Comparison of ENCODE assay signal across 8 mouse cellular contexts in genomic region chr5:21586763-21587162, GRCm38 (mm10). TPM values are rescaled to one million over a fixed set of nuclear protein-coding genes. Genes with fewer than 3 reads are reported as not detected.
DNase-seq lines count a peak whose midpoint lies in the region; ATAC-seq and TF ChIP-seq lines count a peak whose summit lies in the region.

No protein-coding gene starts in this region.

- DNase-seq in CD4-positive, CD25-positive, alpha-beta regulatory T cell, adult 2 months (ENCODE audit: low read depth, low spot score) = peak; percentile 58
- peak; percentile 45 for DNase-seq in left cerebral cortex, postnatal 4 days
- no peak for DNase-seq in left cerebral cortex, adult 8-10 months (ENCODE audit: low spot score in 2 of 2)
- DNase-seq in ZHBTc4 (ENCODE audit: low read depth, low spot score) = peak; percentile 71
- DNase-seq in embryonic facial prominence, embryonic 11.5 days (ENCODE audit: low spot score) = peak; percentile 74
- peak; percentile 41 to 76 for DNase-seq in kidney, postnatal 36 days

- no peak for ATAC-seq in CD4-positive, CD25-positive, alpha-beta regulatory T cell, adult 4 months
- ATAC-seq in embryonic facial prominence, embryonic 11.5 days (replicated peaks; ENCODE audit: insufficient number of reproducible peaks, low FRiP score, low TSS enrichment, low read depth) = 0 out of 2 replicates have a peak, but pooled peaks have one; percentile 34

- no peak overlapping the region for H3K4me2 ChIP-seq in embryonic facial prominence, embryonic 11.5 days (ENCODE audit: low read depth, low read length)

- H3K36me3 ChIP-seq in embryonic facial prominence, embryonic 11.5 days (replicated peaks; ENCODE audit: control insufficient read depth, insufficient read depth, low read depth, low read length) = no peaks in the 10 kb centered on the region

- no peak overlapping the region for H3K27ac ChIP-seq in embryonic facial prominence, embryonic 11.5 days (replicated peaks; ENCODE audit: low read depth, low read length)
- no peak overlapping the region for H3K27ac ChIP-seq in olfactory bulb, adult 2 months (ENCODE audit: insufficient read depth, low read depth, low read length)

- no peak overlapping the region for H3K9ac ChIP-seq in embryonic facial prominence, embryonic 11.5 days (replicated peaks; ENCODE audit: low read length)

- no peak overlapping the region for H3K4me3 ChIP-seq in embryonic facial prominence, embryonic 11.5 days (ENCODE audit: low read depth, low read length)
- no peak overlapping the region for H3K4me3 ChIP-seq in olfactory bulb, adult 2 months (ENCODE audit: insufficient read depth, low read depth, low read length)

- H3K9me3 ChIP-seq in embryonic facial prominence, embryonic 11.5 days (replicated peaks; ENCODE audit: control insufficient read depth, low read length) = no peaks in the 10 kb centered on the region

- intact Hi-C loops in left cerebral cortex, postnatal 4 days (cut with DNase I) = loop anchor here (5.0 to 10.0 kb wide), 2 partner anchors 149 to 322 kb away; no protein-coding TSS in a partner anchor

- WGBS in embryonic facial prominence, embryonic 11.5 days = 57% methylated on average over 6 of the region's 6 CpGs
- 50% methylated on average over 6 of the region's 6 CpGs for whole genome bisulfite sequencing in olfactory bulb, adult 2 months

- H3K4me1 ChIP-seq in embryonic facial prominence, embryonic 11.5 days (ENCODE audit: control insufficient read depth, insufficient read depth, low read length) = no peaks in the 10 kb centered on the region
- H3K4me1 ChIP-seq in olfactory bulb, adult 2 months (ENCODE audit: control insufficient read depth, insufficient read depth, low read length) = no peaks in the 10 kb centered on the region

- H3K27me3 ChIP-seq in embryonic facial prominence, embryonic 11.5 days (ENCODE audit: control insufficient read depth, insufficient read depth, low read length) = no peaks in the 10 kb centered on the region

- TF ChIP-seq POLR2A in olfactory bulb, adult 2 months (IDR thresholded peaks at IDR 0.05; ENCODE audit: insufficient read depth, low read depth, low read length) = no peak

- 0 out of 2 replicates have a peak, but pooled peaks have one; percentile 28 for TF ChIP-seq CTCF in olfactory bulb, adult 2 months (IDR thresholded peaks at IDR 0.05; ENCODE audit: insufficient read depth, low read depth, low read length)

RNA-seq across cellular contexts. Expression of gene Lrrc17, which starts 43.4 kb away (rescaled TPM):
- polyA plus RNA-seq in CD4-positive, CD25-positive, alpha-beta regulatory T cell, adult 4 months (2017; shearing (Covaris generic)) = not detected
- total RNA-seq in left cerebral cortex, postnatal 4 days (2021) = 1 to 10 TPM; 2.0 to 2.2 TPM
- total RNA-seq in left cerebral cortex, adult 8-10 months (2022) = under 1 TPM; 0.44 to 0.93 (median 0.54) TPM
- 40.2 and 42.8 TPM in 2 replicates for polyA plus RNA-seq in embryonic facial prominence, embryonic 11.5 days (2014; fragmentation: Nextera tagmentation; extraction: Ambion mirVana)
- polyA plus RNA-seq in olfactory bulb, adult 2 months (2012; ENCODE audit: insufficient read depth, insufficient read length, low replicate concordance, missing spikeins) = not detected in 2 replicates

RNA-seq across cellular contexts. Expression of gene Fbxl13, which starts 58.7 kb away (rescaled TPM):
- polyA plus RNA-seq in CD4-positive, CD25-positive, alpha-beta regulatory T cell, adult 4 months (2017; shearing (Covaris generic)) = not detected
- total RNA-seq in left cerebral cortex, postnatal 4 days (2021) = under 1 TPM; 0.26 to 0.36 TPM
- under 1 TPM; 0.23 to 0.70 (median 0.32) TPM for total RNA-seq in left cerebral cortex, adult 8-10 months (2022)
- polyA plus RNA-seq in embryonic facial prominence, embryonic 11.5 days (2014; fragmentation: Nextera tagmentation; extraction: Ambion mirVana) = 0.11 TPM in 2 replicates
- not detected in 2 replicates for polyA plus RNA-seq in olfactory bulb, adult 2 months (2012; ENCODE audit: insufficient read depth, insufficient read length, low replicate concordance, missing spikeins)

RNA-seq across cellular contexts. Expression of gene Armc10, which starts 58.9 kb away (rescaled TPM):
- 10 to 100 TPM; 35.9 to 38.0 TPM for polyA plus RNA-seq in CD4-positive, CD25-positive, alpha-beta regulatory T cell, adult 4 months (2017; shearing (Covaris generic))
- total RNA-seq in left cerebral cortex, postnatal 4 days (2021) = 10 to 100 TPM; 48.4 to 58.1 TPM
- total RNA-seq in left cerebral cortex, adult 8-10 months (2022) = 10 to 100 TPM; 20.0 to 21.6 (median 20.7) TPM
- 83.6 and 92.8 TPM in 2 replicates for polyA plus RNA-seq in embryonic facial prominence, embryonic 11.5 days (2014; fragmentation: Nextera tagmentation; extraction: Ambion mirVana)
- polyA plus RNA-seq in olfactory bulb, adult 2 months (2012; ENCODE audit: insufficient read depth, insufficient read length, low replicate concordance, missing spikeins) = not detected in 2 replicates

Comparison
In these comparisons a context has a peak if more than half of its experiments do, and no peak if none do; other contexts are left out.
1. DNase-seq: peak in CD4-positive, CD25-positive, alpha-beta regulatory T cell, adult 2 months (single experiment), left cerebral cortex, postnatal 4 days (single experiment), ZHBTc4 (single experiment), embryonic facial prominence, embryonic 11.5 days (single experiment) and kidney, postnatal 36 days (2 of 2); none in left cerebral cortex, adult 8-10 months (0 of 2).
2. RNA of gene Lrrc17, which starts 43.4 kb away (polyA plus RNA-seq): 40.2 to 42.8 TPM in embryonic facial prominence, embryonic 11.5 days; not detected in CD4-positive, CD25-positive, alpha-beta regulatory T cell, adult 4 months and not detected in olfactory bulb, adult 2 months; every median in the first group is over 10 times any median in the second.